Mouse (Mus musculus): ENCODE measurements around the gene Pcx. TPM values are rescaled to one million over a fixed set of nuclear protein-coding genes. Genes with fewer than 3 reads are reported as not detected.

The Pcx gene
- polyA plus RNA-seq, 1 experiment = 41.9 TPM

DNA sequence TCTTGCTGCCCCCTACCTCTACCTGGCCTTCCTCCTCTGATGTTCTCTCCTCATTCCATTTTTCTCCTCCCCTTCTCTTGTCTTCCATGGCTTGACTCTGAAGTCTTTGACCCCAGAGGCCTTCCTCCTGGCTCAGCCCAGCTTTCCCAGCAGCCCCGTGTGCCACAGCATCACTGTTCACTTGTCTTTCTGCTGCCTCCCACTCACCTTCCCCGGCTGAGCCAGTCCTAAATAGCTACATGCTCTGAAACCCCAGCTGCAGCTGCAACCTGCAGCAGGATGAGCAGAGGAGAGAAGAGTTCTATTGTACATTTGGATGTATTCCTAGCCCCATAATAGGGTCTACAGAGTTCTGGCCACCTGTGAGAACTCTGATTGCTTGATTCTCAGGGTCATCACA lies 77.2 kb downstream of the Pcx start:
- Histone ChIP-seq H3K27me3 (ENCODE audit: control insufficient read depth, insufficient read depth, low read length) (no peaks in the 10 kb centered on the region), H3K4me3 (ENCODE audit: control insufficient read depth, insufficient read depth, low read length) (no peak overlapping the region), H3K36me3 (ENCODE audit: control insufficient read depth, insufficient read depth, low read length) (no peaks in the 10 kb centered on the region), H3K27ac (ENCODE audit: control insufficient read depth, insufficient read depth, low read length) (no peak overlapping the region), H3K4me1 (replicated peaks; ENCODE audit: control insufficient read depth, insufficient read depth, low read length) (peaks cover 4% of the 10 kb centered on the region)
- 74% methylated on average over 2 of the region's 2 CpGs for WGBS
- no peak for DNase-seq
- TF ChIP-seq POLR2A (IDR thresholded peaks at IDR 0.05; ENCODE audit: control insufficient read depth, extremely low read depth, insufficient read depth, low read length, poor library complexity) = no peak
- TF ChIP-seq CTCF (IDR thresholded peaks at IDR 0.05; ENCODE audit: borderline replicate concordance, control insufficient read depth, extremely low read depth, insufficient read depth, low read length, poor library complexity) = no peak

DNA sequence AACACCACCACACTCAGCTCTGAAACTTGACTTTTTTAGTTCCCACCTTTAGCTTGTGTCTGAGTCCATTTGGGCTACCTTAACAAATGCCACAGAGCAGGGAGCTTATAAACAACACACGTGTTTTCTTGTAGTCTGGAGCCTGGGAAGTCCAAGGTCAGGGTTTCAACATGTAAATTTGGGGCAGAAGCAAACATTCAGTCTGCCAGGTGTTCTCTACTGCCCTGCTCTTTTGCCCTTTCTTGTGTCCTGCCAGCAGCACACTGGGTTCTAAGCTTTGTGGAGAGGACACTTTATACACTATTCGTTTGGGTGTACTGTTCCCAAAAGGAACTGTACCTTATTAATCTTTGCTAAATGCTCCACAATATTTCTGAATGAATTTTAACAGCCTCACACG lies 78.2 kb downstream of the Pcx start:
- 84% methylated on average over 3 of the region's 3 CpGs for WGBS
- DNase-seq = no peak

DNA sequence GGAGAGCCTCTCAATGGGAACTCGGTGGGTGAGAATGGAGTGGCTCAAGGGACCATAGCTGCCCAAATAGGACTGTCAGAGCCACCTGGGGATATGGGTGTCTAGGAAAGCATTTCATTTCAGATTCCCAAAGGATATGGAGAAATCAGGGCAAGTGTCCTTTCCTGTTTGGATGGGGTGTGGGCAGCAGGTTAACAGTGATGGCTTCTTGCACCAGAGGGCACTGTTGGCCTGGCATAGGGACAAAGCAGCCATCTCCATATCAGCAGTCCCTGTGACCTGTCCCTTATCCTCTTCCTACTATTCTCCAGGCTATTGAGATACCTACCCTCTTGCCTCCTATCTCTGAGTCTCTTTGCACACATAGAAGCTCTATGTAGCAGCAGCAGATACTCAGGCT lies 78.8 kb downstream of the Pcx start:
- no peak for DNase-seq
- H3K27me3 ChIP-seq (ENCODE audit: control insufficient read depth, insufficient read depth, low read length) = no peaks in the 10 kb centered on the region
- H3K27ac ChIP-seq (ENCODE audit: control insufficient read depth, insufficient read depth, low read length) = no peak overlapping the region
- no peaks in the 10 kb centered on the region for H3K36me3 ChIP-seq (ENCODE audit: control insufficient read depth, insufficient read depth, low read length)
- 90% methylated on average over 1 of the region's 1 CpGs for WGBS
- H3K4me3 ChIP-seq (ENCODE audit: control insufficient read depth, insufficient read depth, low read length) = no peak overlapping the region
- TF ChIP-seq POLR2A (IDR thresholded peaks at IDR 0.05; ENCODE audit: control insufficient read depth, extremely low read depth, insufficient read depth, low read length, poor library complexity) = no peak
- TF ChIP-seq CTCF (IDR thresholded peaks at IDR 0.05; ENCODE audit: borderline replicate concordance, control insufficient read depth, extremely low read depth, insufficient read depth, low read length, poor library complexity) = no peak
- H3K4me1 ChIP-seq (replicated peaks; ENCODE audit: control insufficient read depth, insufficient read depth, low read length) = peaks cover 4% of the 10 kb centered on the region

More for the DNA sequence above, 78.2 kb downstream of the Pcx start:
- H3K36me3 ChIP-seq (ENCODE audit: control insufficient read depth, insufficient read depth, low read length) = no peaks in the 10 kb centered on the region
- no peak for TF ChIP-seq POLR2A (IDR thresholded peaks at IDR 0.05; ENCODE audit: control insufficient read depth, extremely low read depth, insufficient read depth, low read length, poor library complexity)
- H3K27ac ChIP-seq (ENCODE audit: control insufficient read depth, insufficient read depth, low read length) = no peak overlapping the region
- H3K4me1 ChIP-seq (replicated peaks; ENCODE audit: control insufficient read depth, insufficient read depth, low read length) = peaks cover 4% of the 10 kb centered on the region
- no peak overlapping the region for H3K4me3 ChIP-seq (ENCODE audit: control insufficient read depth, insufficient read depth, low read length)
- no peaks in the 10 kb centered on the region for H3K27me3 ChIP-seq (ENCODE audit: control insufficient read depth, insufficient read depth, low read length)

DNA sequence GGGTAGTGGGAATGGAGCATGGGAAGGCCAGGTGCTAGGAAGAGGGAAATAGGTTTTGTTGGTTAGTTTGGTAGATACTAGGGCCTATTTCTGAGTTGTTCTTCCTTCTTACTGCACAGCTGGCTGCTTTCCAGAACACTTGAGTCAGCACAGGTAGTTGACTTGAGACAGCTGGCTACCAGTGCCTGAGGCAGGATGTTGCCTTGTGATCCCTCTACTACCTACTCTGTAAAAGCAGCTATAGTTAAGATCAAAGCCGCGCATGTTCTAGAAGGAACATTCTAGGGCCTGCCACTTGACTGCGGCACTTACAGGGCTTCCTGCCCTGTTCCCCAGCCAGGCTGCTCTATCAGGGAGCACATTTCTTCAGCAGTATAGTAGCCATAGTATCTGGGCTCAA lies 79.8 kb downstream of the Pcx start:
- peak; percentile 30 for DNase-seq
- Histone ChIP-seq H3K4me3 (ENCODE audit: control insufficient read depth, insufficient read depth, low read length) (no peak overlapping the region), H3K27me3 (ENCODE audit: control insufficient read depth, insufficient read depth, low read length) (no peaks in the 10 kb centered on the region), H3K27ac (ENCODE audit: control insufficient read depth, insufficient read depth, low read length) (no peak overlapping the region), H3K36me3 (ENCODE audit: control insufficient read depth, insufficient read depth, low read length) (no peaks in the 10 kb centered on the region), H3K4me1 (replicated peaks; ENCODE audit: control insufficient read depth, insufficient read depth, low read length) (peaks cover 4% of the 10 kb centered on the region)
- no peak for TF ChIP-seq CTCF (IDR thresholded peaks at IDR 0.05; ENCODE audit: borderline replicate concordance, control insufficient read depth, extremely low read depth, insufficient read depth, low read length, poor library complexity)
- TF ChIP-seq POLR2A (IDR thresholded peaks at IDR 0.05; ENCODE audit: control insufficient read depth, extremely low read depth, insufficient read depth, low read length, poor library complexity) = no peak
- WGBS = 4% methylated on average over 3 of the region's 3 CpGs

DNA sequence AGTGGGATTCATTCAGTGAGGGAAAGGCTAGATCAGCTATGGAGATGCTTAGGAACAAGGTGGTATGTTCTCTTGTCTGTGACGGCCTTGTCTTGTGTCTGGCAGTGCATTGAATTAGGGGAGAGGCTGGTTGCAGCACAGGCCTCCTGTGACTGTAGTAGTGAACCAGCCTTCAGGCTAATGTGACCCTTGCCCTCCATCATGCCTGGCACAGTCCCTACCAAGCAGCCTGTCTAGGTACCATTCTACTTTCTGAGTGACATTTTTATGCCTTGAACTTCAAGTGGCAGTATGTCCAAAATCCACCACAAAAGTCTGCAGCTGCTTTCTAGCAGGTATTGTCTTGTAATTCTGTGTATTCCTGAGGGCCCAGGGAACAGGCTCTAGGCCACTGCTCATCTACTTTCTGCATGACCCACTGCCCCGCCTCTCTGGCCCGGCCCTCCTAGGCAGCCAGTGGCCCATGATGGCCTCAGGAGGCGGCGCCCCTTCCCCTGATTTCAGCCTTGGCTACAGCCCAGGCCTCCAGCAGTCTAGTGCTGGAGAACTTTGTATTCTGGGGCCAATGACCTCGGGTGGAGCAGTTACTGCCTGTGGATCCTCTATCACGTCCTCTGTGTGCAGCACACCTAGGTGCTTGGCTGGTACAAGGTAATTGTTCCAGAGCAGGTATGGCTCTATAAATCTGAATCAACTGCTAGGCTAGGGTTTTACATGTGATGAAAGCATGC lies 83.7 kb downstream of the Pcx start:
- H3K36me3 ChIP-seq (ENCODE audit: control insufficient read depth, insufficient read depth, low read length) = no peaks in the 10 kb centered on the region
- H3K27me3 ChIP-seq (ENCODE audit: control insufficient read depth, insufficient read depth, low read length) = no peaks in the 10 kb centered on the region
- H3K27ac ChIP-seq (ENCODE audit: control insufficient read depth, insufficient read depth, low read length) = no peak overlapping the region
- 81% methylated on average over 7 of the region's 7 CpGs for WGBS
- DNase-seq = no peak
- H3K4me3 ChIP-seq (ENCODE audit: control insufficient read depth, insufficient read depth, low read length) = no peak overlapping the region
- no peak for TF ChIP-seq POLR2A (IDR thresholded peaks at IDR 0.05; ENCODE audit: control insufficient read depth, extremely low read depth, insufficient read depth, low read length, poor library complexity)
- TF ChIP-seq CTCF (IDR thresholded peaks at IDR 0.05; ENCODE audit: borderline replicate concordance, control insufficient read depth, extremely low read depth, insufficient read depth, low read length, poor library complexity) = no peak
- H3K4me1 ChIP-seq (replicated peaks; ENCODE audit: control insufficient read depth, insufficient read depth, low read length) = peaks cover 4% of the 10 kb centered on the region

DNA sequence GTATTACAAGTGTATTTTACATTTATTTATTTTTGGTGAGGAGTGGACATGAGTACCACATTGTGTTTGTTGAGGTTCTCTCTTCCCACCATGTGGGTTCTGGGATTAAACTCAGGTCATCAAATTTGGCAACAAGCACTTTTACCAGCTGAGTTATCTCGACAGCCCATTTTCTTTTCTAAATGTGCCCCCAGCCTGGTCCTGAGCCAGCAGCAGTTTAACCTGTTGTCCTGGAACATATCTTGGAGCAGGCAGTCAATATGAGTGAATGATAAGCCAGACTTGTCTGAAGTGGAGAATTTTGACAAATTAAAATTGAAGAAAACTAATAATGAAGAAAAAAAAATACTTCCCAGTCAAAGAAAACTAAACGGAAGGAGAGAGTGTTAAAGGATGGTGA lies 85.8 kb downstream of the Pcx start:
- Histone ChIP-seq H3K36me3 (ENCODE audit: control insufficient read depth, insufficient read depth, low read length) (no peaks in the 10 kb centered on the region), H3K27me3 (ENCODE audit: control insufficient read depth, insufficient read depth, low read length) (no peaks in the 10 kb centered on the region), H3K4me3 (ENCODE audit: control insufficient read depth, insufficient read depth, low read length) (no peak overlapping the region), H3K4me1 (replicated peaks; ENCODE audit: control insufficient read depth, insufficient read depth, low read length) (no peaks in the 10 kb centered on the region), H3K27ac (ENCODE audit: control insufficient read depth, insufficient read depth, low read length) (no peak overlapping the region)
- 83% methylated on average over 2 of the region's 2 CpGs for WGBS
- TF ChIP-seq CTCF (IDR thresholded peaks at IDR 0.05; ENCODE audit: borderline replicate concordance, control insufficient read depth, extremely low read depth, insufficient read depth, low read length, poor library complexity) = no peak
- no peak for TF ChIP-seq POLR2A (IDR thresholded peaks at IDR 0.05; ENCODE audit: control insufficient read depth, extremely low read depth, insufficient read depth, low read length, poor library complexity)
- no peak for DNase-seq

DNA sequence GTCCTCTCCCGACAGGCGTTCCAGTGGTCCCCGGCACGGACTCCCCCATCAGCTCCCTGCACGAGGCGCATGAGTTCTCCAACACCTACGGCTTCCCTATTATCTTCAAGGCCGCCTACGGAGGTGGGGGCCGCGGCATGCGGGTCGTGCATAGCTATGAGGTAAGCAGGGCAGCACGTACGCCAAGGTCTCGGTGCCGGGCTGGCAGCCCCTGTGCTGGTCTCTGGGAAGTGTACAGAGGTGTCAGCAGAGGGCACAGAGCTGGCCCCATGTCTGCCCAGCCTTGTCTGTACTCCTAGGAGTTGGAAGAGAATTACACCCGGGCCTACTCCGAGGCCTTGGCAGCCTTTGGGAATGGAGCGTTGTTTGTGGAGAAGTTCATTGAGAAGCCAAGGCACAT lies 92.2 kb downstream of the Pcx start:
- no peaks in the 10 kb centered on the region for H3K27me3 ChIP-seq (ENCODE audit: control insufficient read depth, insufficient read depth, low read length)
- H3K4me1 ChIP-seq (replicated peaks; ENCODE audit: control insufficient read depth, insufficient read depth, low read length) = no peaks in the 10 kb centered on the region
- no peak overlapping the region for H3K27ac ChIP-seq (ENCODE audit: control insufficient read depth, insufficient read depth, low read length)
- TF ChIP-seq CTCF (IDR thresholded peaks at IDR 0.05; ENCODE audit: borderline replicate concordance, control insufficient read depth, extremely low read depth, insufficient read depth, low read length, poor library complexity) (no peak), POLR2A (IDR thresholded peaks at IDR 0.05; ENCODE audit: control insufficient read depth, extremely low read depth, insufficient read depth, low read length, poor library complexity) (no peak)
- DNase-seq = no peak
- H3K4me3 ChIP-seq (ENCODE audit: control insufficient read depth, insufficient read depth, low read length) = no peak overlapping the region
- WGBS = 96% methylated on average over 20 of the region's 20 CpGs
- H3K36me3 ChIP-seq (ENCODE audit: control insufficient read depth, insufficient read depth, low read length) = no peaks in the 10 kb centered on the region

All from thymus, adult 2 months (tissue).